20 mouse cellular contexts compared by ENCODE assay signal in the genomic region with DNA sequence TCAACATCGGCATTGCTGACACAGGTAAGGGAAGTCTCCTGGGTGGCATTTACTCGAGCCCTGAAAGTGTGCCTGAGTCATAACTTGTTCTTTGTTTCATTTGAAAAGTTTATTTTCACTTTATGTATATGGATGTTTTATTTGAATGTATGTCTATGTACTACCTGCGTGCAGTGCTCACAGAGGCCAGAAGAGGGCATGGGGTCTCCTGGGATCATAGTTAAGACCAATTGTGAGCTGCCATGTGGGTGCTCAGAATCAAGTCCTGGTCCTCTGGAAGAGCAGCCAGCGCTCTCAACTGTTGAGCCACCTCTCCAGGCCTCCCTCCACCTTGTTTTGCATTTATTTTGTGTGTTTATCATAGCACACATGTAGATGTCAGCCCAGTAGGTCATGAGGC. TPM values are rescaled to one million over a fixed set of nuclear protein-coding genes. Genes with fewer than 3 reads are reported as not detected.
DNase-seq lines count a peak whose midpoint lies in the region; ATAC-seq and TF ChIP-seq lines count a peak whose summit lies in the region.
"Had no signal": no experiment of that assay in that cellular context is flagged by ENCODE, and none has a peak within 500 bp of the region (broad histone marks: within the 10 kb centered on the region; RNA-seq: fewer than 3 reads in every experiment).

No protein-coding gene starts in this region.

- no peaks in the 10 kb centered on the region for H3K4me1 ChIP-seq in kidney, postnatal 0 days (replicated peaks; ENCODE audit: insufficient read depth, low read length)
- peaks cover 3% of the 10 kb centered on the region; the same call in 1 of the 2 replicates for H3K4me1 ChIP-seq in kidney, embryonic 15.5 days
- H3K4me1 ChIP-seq in lung, postnatal 0 days (ENCODE audit: insufficient read depth, low read depth, low read length), result no peaks in the 10 kb centered on the region
- H3K4me1 ChIP-seq: hindbrain, embryonic 13.5 days had no signal

- H3K4me3 ChIP-seq in kidney, postnatal 0 days (replicated peaks; ENCODE audit: low read depth, low read length), result no peak overlapping the region
- H3K4me3 ChIP-seq in kidney, embryonic 15.5 days (replicated peaks), result no peak overlapping the region
- H3K4me3 ChIP-seq in lung, postnatal 0 days (ENCODE audit: low read depth, low read length), result no peak overlapping the region
- H3K4me3 ChIP-seq: erythroblast, embryonic 14.5 days; hindbrain, embryonic 13.5 days; liver, embryonic 13.5 days had no signal

- no peak overlapping the region for H3K4me2 ChIP-seq in kidney, postnatal 0 days (ENCODE audit: low read length)
- no peak overlapping the region for H3K4me2 ChIP-seq in kidney, embryonic 15.5 days
- no peak overlapping the region for H3K4me2 ChIP-seq in lung, postnatal 0 days (replicated peaks; ENCODE audit: low read depth, low read length)
- H3K4me2 ChIP-seq: hindbrain, embryonic 13.5 days; liver, embryonic 13.5 days; midbrain, embryonic 11.5 days had no signal

- DNase-seq in CD4-positive, CD25-positive, alpha-beta regulatory T cell, adult 2 months (ENCODE audit: low read depth, low spot score), result peak; percentile 31
- DNase-seq in kidney, postnatal 0 days (ENCODE audit: low spot score), result no peak
- no peak for DNase-seq in lung, postnatal 0 days (ENCODE audit: low spot score)
- DNase-seq in lung, adult 18-20 months, result no peak
- DNase-seq: adrenal gland, adult 8-10 months; cerebellum, adult 11-12 months; gastrocnemius, postnatal 14 days; kidney, postnatal 14 days; liver, embryonic 13.5 days; lung, postnatal 36 days had no signal

- H3K27ac ChIP-seq in kidney, postnatal 0 days, result no peak overlapping the region
- no peak overlapping the region for H3K27ac ChIP-seq in kidney, embryonic 15.5 days
- H3K27ac ChIP-seq in lung, postnatal 0 days (ENCODE audit: low read length), result no peak overlapping the region
- H3K27ac ChIP-seq: hindbrain, embryonic 13.5 days; liver, embryonic 13.5 days had no signal

- no peak for ATAC-seq in CD4-positive, CD25-positive, alpha-beta regulatory T cell, adult 4 months
- no peak for ATAC-seq in kidney, postnatal 0 days (replicated peaks; ENCODE audit: low FRiP score, low read depth)
- no peak for ATAC-seq in kidney, embryonic 15.5 days (replicated peaks; ENCODE audit: low FRiP score)
- ATAC-seq in lung, postnatal 0 days, result no peak
- ATAC-seq in megakaryocyte progenitor cell, adult 5-6 weeks (replicated peaks; ENCODE audit: poor library complexity), result peak; percentile 52; the same call in 1 of the 2 replicates
- ATAC-seq in megakaryocyte-erythroid progenitor cell, adult 5-6 weeks (replicated peaks; ENCODE audit: low FRiP score, low TSS enrichment, poor library complexity, severe bottlenecking), result no peak
- ATAC-seq: forebrain, embryonic 16.5 days; intestine, embryonic 16.5 days had no signal

- TF ChIP-seq EP300 in lung, postnatal 0 days (IDR thresholded peaks at IDR 0.05), result no peak

- no peaks in the 10 kb centered on the region for H3K9me3 ChIP-seq in kidney, postnatal 0 days (replicated peaks; ENCODE audit: low read length)
- no peaks in the 10 kb centered on the region for H3K9me3 ChIP-seq in kidney, embryonic 15.5 days (replicated peaks)
- H3K9me3 ChIP-seq in lung, postnatal 0 days (ENCODE audit: low read length), result no peaks in the 10 kb centered on the region
- H3K9me3 ChIP-seq: G1E; hindbrain, embryonic 13.5 days; liver, embryonic 13.5 days had no signal

- no peaks in the 10 kb centered on the region for H3K27me3 ChIP-seq in kidney, postnatal 0 days (ENCODE audit: insufficient read depth, low read length)
- no peaks in the 10 kb centered on the region for H3K27me3 ChIP-seq in kidney, embryonic 15.5 days
- H3K27me3 ChIP-seq in lung, postnatal 0 days (replicated peaks; ENCODE audit: insufficient read depth, low read length), result no peaks in the 10 kb centered on the region
- H3K27me3 ChIP-seq: hindbrain, embryonic 13.5 days; liver, embryonic 13.5 days had no signal

- TF ChIP-seq CTCF in kidney, postnatal 0 days (IDR thresholded peaks at IDR 0.05; ENCODE audit: low read depth), result peak; percentile 31; the same call in 1 of the 2 replicates
- TF ChIP-seq CTCF in lung, postnatal 0 days (IDR thresholded peaks at IDR 0.05), result peak; percentile 39; the same call in 1 of the 2 replicates

- WGBS in kidney, postnatal 0 days, result 95% methylated on average over 4 of the region's 4 CpGs
- WGBS in kidney, embryonic 15.5 days, result 98% methylated on average over 4 of the region's 4 CpGs
- WGBS in lung, postnatal 0 days, result 98% methylated on average over 4 of the region's 4 CpGs

- peaks cover 57% of the 10 kb centered on the region for H3K36me3 ChIP-seq in kidney, postnatal 0 days (ENCODE audit: insufficient read depth, low read length)
- H3K36me3 ChIP-seq in kidney, embryonic 15.5 days, result peaks cover 97% of the 10 kb centered on the region
- H3K36me3 ChIP-seq in lung, postnatal 0 days (ENCODE audit: insufficient read depth, low read length), result peaks cover 13% of the 10 kb centered on the region; the same call in 1 of the 2 replicates

- H3K9ac ChIP-seq in kidney, postnatal 0 days (ENCODE audit: low read depth, low read length), result no peak overlapping the region
- H3K9ac ChIP-seq in kidney, embryonic 15.5 days, result no peak overlapping the region
- H3K9ac ChIP-seq in lung, postnatal 0 days (replicated peaks; ENCODE audit: low read depth), result no peak overlapping the region
- H3K9ac ChIP-seq: hindbrain, embryonic 13.5 days; liver, embryonic 13.5 days had no signal

RNA-seq across cellular contexts. Expression of a gene that starts 7.0 kb away (rescaled TPM):
- polyA plus RNA-seq in CD4-positive, CD25-positive, alpha-beta regulatory T cell, adult 4 months (2017; shearing (Covaris generic)), result 1 to 10 TPM; 4.8 to 5.3 TPM
- polyA plus RNA-seq in kidney, postnatal 0 days (2015; fragmentation: Nextera tagmentation; extraction: Ambion mirVana), result 14.5 and 17.4 TPM in 2 replicates
- 25.5 and 26.8 TPM in 2 replicates for polyA plus RNA-seq in kidney, embryonic 15.5 days (2015; fragmentation: Nextera tagmentation; extraction: Ambion mirVana)
- polyA plus RNA-seq in lung, postnatal 0 days (2015; fragmentation: Nextera tagmentation; extraction: Ambion mirVana), result 8.7 and 9.5 TPM in 2 replicates
- total RNA-seq in megakaryocyte progenitor cell, adult 5-6 weeks (2015), result 10.9 and 11.0 TPM in 2 replicates
- 14.9 and 18.7 TPM in 2 replicates for total RNA-seq in megakaryocyte progenitor cell, adult 5-6 weeks (2017)
- 11.6 and 13.3 TPM in 2 replicates for total RNA-seq in megakaryocyte-erythroid progenitor cell, adult 5-6 weeks (2014; fragmentation: Nextera tagmentation)
- total RNA-seq in megakaryocyte-erythroid progenitor cell, adult 5-6 weeks (2017), result 19.8 and 20.4 TPM in 2 replicates

RNA-seq across cellular contexts. Expression of a gene that starts 11.6 kb away (rescaled TPM):
- 10 to 100 TPM; 47.1 to 79.6 TPM for polyA plus RNA-seq in CD4-positive, CD25-positive, alpha-beta regulatory T cell, adult 4 months (2017; shearing (Covaris generic))
- polyA plus RNA-seq in kidney, postnatal 0 days (2015; fragmentation: Nextera tagmentation; extraction: Ambion mirVana), result 58.8 and 65.6 TPM in 2 replicates
- polyA plus RNA-seq in kidney, embryonic 15.5 days (2015; fragmentation: Nextera tagmentation; extraction: Ambion mirVana), result 52.9 and 53.2 TPM in 2 replicates
- polyA plus RNA-seq in lung, postnatal 0 days (2015; fragmentation: Nextera tagmentation; extraction: Ambion mirVana), result 63.1 and 65.7 TPM in 2 replicates
- total RNA-seq in megakaryocyte progenitor cell, adult 5-6 weeks (2015), result 18.1 and 18.7 TPM in 2 replicates
- total RNA-seq in megakaryocyte progenitor cell, adult 5-6 weeks (2017), result 24.8 and 25.2 TPM in 2 replicates
- total RNA-seq in megakaryocyte-erythroid progenitor cell, adult 5-6 weeks (2014; fragmentation: Nextera tagmentation), result 37.2 and 48.3 TPM in 2 replicates
- total RNA-seq in megakaryocyte-erythroid progenitor cell, adult 5-6 weeks (2017), result 25.1 and 33.3 TPM in 2 replicates

RNA-seq across cellular contexts. Expression of a gene that starts 30.6 kb away (rescaled TPM):
- 10 to 100 TPM; 25.2 to 25.4 TPM for polyA plus RNA-seq in CD4-positive, CD25-positive, alpha-beta regulatory T cell, adult 4 months (2017; shearing (Covaris generic))
- 22.6 and 22.9 TPM in 2 replicates for polyA plus RNA-seq in kidney, postnatal 0 days (2015; fragmentation: Nextera tagmentation; extraction: Ambion mirVana)
- polyA plus RNA-seq in kidney, embryonic 15.5 days (2015; fragmentation: Nextera tagmentation; extraction: Ambion mirVana), result 40.4 and 42.3 TPM in 2 replicates
- 14.6 and 19.2 TPM in 2 replicates for polyA plus RNA-seq in lung, postnatal 0 days (2015; fragmentation: Nextera tagmentation; extraction: Ambion mirVana)
- total RNA-seq in megakaryocyte progenitor cell, adult 5-6 weeks (2015), result 72.1 and 90.2 TPM in 2 replicates
- 128 and 160 TPM in 2 replicates for total RNA-seq in megakaryocyte progenitor cell, adult 5-6 weeks (2017)
- 128 and 135 TPM in 2 replicates for total RNA-seq in megakaryocyte-erythroid progenitor cell, adult 5-6 weeks (2014; fragmentation: Nextera tagmentation)
- total RNA-seq in megakaryocyte-erythroid progenitor cell, adult 5-6 weeks (2017), result 154 and 160 TPM in 2 replicates
